In the genomic region with DNA sequence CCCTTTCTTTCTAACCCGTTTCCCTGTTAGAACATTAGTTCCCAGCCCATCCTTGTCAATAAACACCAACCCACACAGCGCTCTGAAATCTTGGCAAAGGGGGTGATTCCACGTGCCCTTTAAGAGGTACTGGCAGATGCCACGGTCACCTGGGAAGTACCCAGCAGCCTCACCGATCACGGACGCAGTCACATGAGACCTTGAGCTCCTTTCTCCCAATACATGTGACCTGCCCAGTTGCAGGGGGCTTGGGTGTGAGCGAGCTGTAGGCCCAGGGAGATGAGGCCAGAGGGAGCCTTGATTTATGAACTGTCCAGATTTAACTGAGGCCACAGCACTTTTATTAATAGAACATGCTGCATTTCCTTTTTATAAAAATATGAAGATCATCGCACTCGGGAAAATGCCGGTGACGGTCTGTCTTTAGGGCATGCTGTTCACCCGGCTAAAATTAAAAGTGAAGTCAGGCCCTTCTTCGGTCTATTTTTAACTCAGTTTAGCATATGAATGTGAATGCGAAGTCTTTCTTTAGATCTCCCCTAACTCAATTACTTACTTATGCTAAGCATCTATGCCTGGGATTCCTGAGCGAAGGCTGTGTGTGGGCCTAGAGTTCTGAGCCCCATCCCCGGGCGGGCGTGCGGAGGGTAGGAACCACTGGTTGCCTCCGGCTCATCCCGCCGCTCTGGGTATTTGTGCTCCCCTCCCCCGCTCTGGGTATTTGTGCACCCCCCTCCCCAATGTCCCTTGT, we compare ENCODE assay signal across 8 mouse cellular contexts. TPM values are rescaled to one million over a fixed set of nuclear protein-coding genes. Genes with fewer than 3 reads are reported as not detected.
A peak's percentile ranks its signal among the peaks of the same experiment; 100 is the strongest.
DNase-seq lines count a peak whose midpoint lies in the region; ATAC-seq and TF ChIP-seq lines count a peak whose summit lies in the region.

No protein-coding gene starts in this region.

- H3K36me3 ChIP-seq in kidney, postnatal 0 days (ENCODE audit: insufficient read depth, low read length), result no peaks in the 10 kb centered on the region
- no peaks in the 10 kb centered on the region for H3K36me3 ChIP-seq in midbrain, embryonic 13.5 days

- no peak overlapping the region for H3K27ac ChIP-seq in kidney, postnatal 0 days
- no peak overlapping the region for H3K27ac ChIP-seq in midbrain, embryonic 13.5 days

- 55% methylated on average over 24 of the region's 24 CpGs for WGBS in kidney, postnatal 0 days
- WGBS in midbrain, embryonic 13.5 days, result 28% methylated on average over 24 of the region's 24 CpGs

- no peaks in the 10 kb centered on the region for H3K9me3 ChIP-seq in kidney, postnatal 0 days (replicated peaks; ENCODE audit: low read length)
- H3K9me3 ChIP-seq in midbrain, embryonic 13.5 days, result no peaks in the 10 kb centered on the region

- no peak for TF ChIP-seq CTCF in kidney, postnatal 0 days (IDR thresholded peaks at IDR 0.05; ENCODE audit: low read depth)

- H3K4me1 ChIP-seq in kidney, postnatal 0 days (replicated peaks; ENCODE audit: insufficient read depth, low read length), result 0 out of 2 replicates have a peak, but pooled peaks cover 6% of the 10 kb centered on the region
- peaks cover 31% of the 10 kb centered on the region for H3K4me1 ChIP-seq in midbrain, embryonic 13.5 days (replicated peaks)

- H3K4me2 ChIP-seq in kidney, postnatal 0 days (ENCODE audit: low read length), result no peak overlapping the region
- H3K4me2 ChIP-seq in midbrain, embryonic 13.5 days (replicated peaks), result 0 out of 2 replicates have a peak overlapping the region, but pooled peaks have one; percentile 3

- H3K9ac ChIP-seq in kidney, postnatal 0 days (ENCODE audit: low read depth, low read length), result no peak overlapping the region
- no peak overlapping the region for H3K9ac ChIP-seq in midbrain, embryonic 13.5 days (replicated peaks)

- DNase-seq in kidney, postnatal 0 days (ENCODE audit: low spot score), result peak; percentile 46
- no peak for DNase-seq in kidney, adult 9 months
- DNase-seq in embryo, embryonic 9.5 days (ENCODE audit: extremely low spot score), result peak; percentile 39
- DNase-seq in heart, adult 8-10 months (ENCODE audit: low spot score), result peak; percentile 68
- no peak for DNase-seq in thymus, postnatal 10 days (ENCODE audit: low spot score in 2 of 2)
- DNase-seq in right cerebral cortex, postnatal 36 days (ENCODE audit: low spot score in 2 of 2), result no peak
- DNase-seq in right cerebral cortex, adult 2 months (ENCODE audit: low spot score in 2 of 2), result no peak

- H3K4me3 ChIP-seq in kidney, postnatal 0 days (replicated peaks; ENCODE audit: low read depth, low read length), result no peak overlapping the region
- no peak overlapping the region for H3K4me3 ChIP-seq in midbrain, embryonic 13.5 days (replicated peaks)

- ATAC-seq in kidney, postnatal 0 days (replicated peaks; ENCODE audit: low FRiP score, low read depth), result no peak
- ATAC-seq in midbrain, embryonic 13.5 days, result peak; percentile 50; the same call in 1 of the 2 replicates

- no peaks in the 10 kb centered on the region for H3K27me3 ChIP-seq in kidney, postnatal 0 days (ENCODE audit: insufficient read depth, low read length)
- H3K27me3 ChIP-seq in midbrain, embryonic 13.5 days, result no peaks in the 10 kb centered on the region; the same call in 1 of the 2 replicates

RNA-seq across cellular contexts. Expression of gene Rbm20, which starts 20.4 kb away (rescaled TPM):
- polyA plus RNA-seq in kidney, postnatal 0 days (2015; fragmentation: Nextera tagmentation; extraction: Ambion mirVana), result 2.5 and 2.8 TPM in 2 replicates
- 100 to 1,000 TPM; 232 to 257 (median 245) TPM for total RNA-seq in heart, adult 8-10 months (2022)
- polyA plus RNA-seq in midbrain, embryonic 13.5 days (2015; fragmentation: Nextera tagmentation; extraction: Ambion mirVana), result 0.84 and 1.4 TPM in 2 replicates

Comparison
In these comparisons a context has a peak if more than half of its experiments do, and no peak if none do; other contexts are left out.
1. DNase-seq: peak in kidney, postnatal 0 days (single experiment), embryo, embryonic 9.5 days (single experiment) and heart, adult 8-10 months (single experiment); none in kidney, adult 9 months (single experiment), thymus, postnatal 10 days (0 of 2), right cerebral cortex, postnatal 36 days (0 of 2) and right cerebral cortex, adult 2 months (0 of 2).